Mouse (Mus musculus): Measurements from ENCODE around the gene Hoxd12.

- no peak for TF ChIP-seq CTCF (IDR thresholded peaks at IDR 0.05; ENCODE audit: borderline replicate concordance, insufficient read depth, low read length)
- TF ChIP-seq POLR2A (IDR thresholded peaks at IDR 0.05; ENCODE audit: low read depth, low read length), result no peak
These were observed 25.8 kb downstream of the Hoxd12 start for GRCm38 (mm10) chr2:74700546-74701112.
